ENCODE assay signal across 18 mouse cellular contexts in the genomic region with DNA sequence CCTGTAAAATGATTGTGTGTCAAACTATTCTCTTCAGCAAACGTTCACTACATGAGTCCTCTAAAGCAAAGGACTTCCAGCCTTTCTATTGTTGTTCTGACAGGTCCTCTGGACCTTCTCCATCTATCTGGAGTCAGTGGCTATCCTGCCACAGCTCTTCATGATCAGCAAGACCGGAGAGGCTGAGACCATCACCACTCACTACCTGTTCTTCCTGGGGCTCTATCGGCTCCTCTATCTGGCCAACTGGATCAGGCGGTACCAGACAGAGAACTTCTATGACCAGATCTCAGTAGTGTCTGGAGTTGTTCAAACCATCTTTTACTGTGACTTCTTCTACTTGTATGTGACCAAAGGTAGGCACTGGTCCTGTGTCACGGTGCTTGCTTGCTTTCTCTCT. TPM values are rescaled to one million over a fixed set of nuclear protein-coding genes. Genes with fewer than 3 reads are reported as not detected.
A peak's percentile ranks its signal among the peaks of the same experiment; 100 is the strongest.
DNase-seq lines count a peak whose midpoint lies in the region; ATAC-seq and TF ChIP-seq lines count a peak whose summit lies in the region.
"Had no signal": no experiment of that assay in that cellular context is flagged by ENCODE, and none has a peak within 500 bp of the region (broad histone marks: within the 10 kb centered on the region; RNA-seq: fewer than 3 reads in every experiment).

No protein-coding gene starts in this region.

- H3K9ac ChIP-seq in intestine, embryonic 14.5 days (ENCODE audit: low read length) = no peak overlapping the region
- no peak overlapping the region for H3K9ac ChIP-seq in intestine, embryonic 15.5 days
- H3K9ac ChIP-seq: embryonic facial prominence, embryonic 13.5 days; heart, embryonic 15.5 days had no signal

- no peaks in the 10 kb centered on the region for H3K27me3 ChIP-seq in intestine, embryonic 14.5 days (replicated peaks; ENCODE audit: control insufficient read depth, insufficient read depth, low read length)
- no peaks in the 10 kb centered on the region for H3K27me3 ChIP-seq in intestine, embryonic 15.5 days (replicated peaks)
- H3K27me3 ChIP-seq: embryonic facial prominence, embryonic 13.5 days; heart, embryonic 15.5 days had no signal

- no peak overlapping the region for H3K4me3 ChIP-seq in gastrocnemius, adult 2 months
- H3K4me3 ChIP-seq in intestine, embryonic 14.5 days (ENCODE audit: low read depth, low read length) = no peak overlapping the region
- no peak overlapping the region for H3K4me3 ChIP-seq in intestine, embryonic 15.5 days (replicated peaks)
- H3K4me3 ChIP-seq: embryonic facial prominence, embryonic 13.5 days; heart, embryonic 15.5 days; hindbrain, embryonic 10.5 days had no signal

- intact Hi-C loops in gastrocnemius, adult 2 months (cut with DNase I) = no loop called here
- intact Hi-C loops in gastrocnemius, postnatal 36 days (cut with DNase I) = no loop called here

- TF ChIP-seq CTCF in gastrocnemius, adult 2 months (IDR thresholded peaks at IDR 0.05) = no peak

- H3K36me3 ChIP-seq in intestine, embryonic 14.5 days (ENCODE audit: control insufficient read depth, insufficient read depth, low read length) = peaks cover 62% of the 10 kb centered on the region
- peaks cover 45% of the 10 kb centered on the region for H3K36me3 ChIP-seq in intestine, embryonic 15.5 days

- H3K4me2 ChIP-seq in intestine, embryonic 14.5 days (ENCODE audit: low read length) = no peak overlapping the region
- H3K4me2 ChIP-seq in intestine, embryonic 15.5 days (replicated peaks) = no peak overlapping the region
- H3K4me2 ChIP-seq: embryonic facial prominence, embryonic 13.5 days; heart, embryonic 11.5 days; heart, embryonic 15.5 days had no signal

- peak overlapping the region; percentile 64; the same call in 1 of the 2 replicates for H3K27ac ChIP-seq in gastrocnemius, adult 2 months
- no peak overlapping the region for H3K27ac ChIP-seq in intestine, embryonic 14.5 days (ENCODE audit: low read depth)
- no peak overlapping the region for H3K27ac ChIP-seq in intestine, embryonic 15.5 days
- H3K27ac ChIP-seq: heart, embryonic 15.5 days; hindbrain, embryonic 10.5 days had no signal

- 86% methylated on average over 5 of the region's 5 CpGs for WGBS in intestine, embryonic 14.5 days
- WGBS in intestine, embryonic 15.5 days = 89% methylated on average over 5 of the region's 5 CpGs

- no peak for DNase-seq in gastrocnemius, adult 2 months
- DNase-seq in gastrocnemius, postnatal 36 days = no peak
- no peak for DNase-seq in intestine, embryonic 14.5 days (ENCODE audit: low spot score)
- DNase-seq in urinary bladder, adult 2 months (ENCODE audit: low spot score) = peak; percentile 12
- DNase-seq in urinary bladder, postnatal 4 days (ENCODE audit: low spot score in 2 of 2) = no peak
- DNase-seq: adrenal gland, adult 8-10 months; adrenal gland, postnatal 36 days; cerebellum, adult 8-10 months; cerebellum, postnatal 25 days had no signal

- ATAC-seq in intestine, embryonic 14.5 days (replicated peaks; ENCODE audit: low FRiP score, low TSS enrichment, low read depth) = 0 out of 2 replicates have a peak, but pooled peaks have one; percentile 7
- ATAC-seq in intestine, embryonic 15.5 days = no peak
- ATAC-seq in CD4-positive, CD25-positive, alpha-beta regulatory T cell, adult 4 months = no peak
- ATAC-seq: forebrain, embryonic 14.5 days; intestine, postnatal 0 days had no signal

- H3K9me3 ChIP-seq in intestine, embryonic 14.5 days (ENCODE audit: control insufficient read depth, low read length) = no peaks in the 10 kb centered on the region
- H3K9me3 ChIP-seq in intestine, embryonic 15.5 days = no peaks in the 10 kb centered on the region
- H3K9me3 ChIP-seq: embryonic facial prominence, embryonic 13.5 days; heart, embryonic 15.5 days; hindbrain, embryonic 10.5 days had no signal

- H3K4me1 ChIP-seq in intestine, embryonic 14.5 days (replicated peaks; ENCODE audit: control insufficient read depth, insufficient read depth, low read length) = no peaks in the 10 kb centered on the region
- 0 out of 2 replicates have a peak, but pooled peaks cover 3% of the 10 kb centered on the region for H3K4me1 ChIP-seq in intestine, embryonic 15.5 days (replicated peaks)
- H3K4me1 ChIP-seq: hindbrain, embryonic 10.5 days had no signal

RNA-seq across cellular contexts. Expression of a gene that starts 9.4 kb away (rescaled TPM):
- 1 to 10 TPM; 1.9 to 3.7 TPM for total RNA-seq in gastrocnemius, adult 2 months (2021)
- 1 to 10 TPM; 4.0 to 4.3 TPM for total RNA-seq in gastrocnemius, postnatal 36 days (2021)
- polyA plus RNA-seq in intestine, embryonic 14.5 days (2014; fragmentation: Nextera tagmentation; extraction: Ambion mirVana) = 46.9 and 55.0 TPM in 2 replicates
- 71.6 and 78.7 TPM in 2 replicates for polyA plus RNA-seq in intestine, embryonic 15.5 days (2015; fragmentation: Nextera tagmentation; extraction: Ambion mirVana)
- 48.5 and 54.9 TPM in 2 replicates for polyA plus RNA-seq in urinary bladder, adult 2 months (2012; rRNA removed)
- polyA plus RNA-seq in CD4-positive, CD25-positive, alpha-beta regulatory T cell, adult 4 months (2017; shearing (Covaris generic)) = not detected
- polyA plus RNA-seq: G1E had no signal

RNA-seq across cellular contexts. Expression of a gene that starts 20.5 kb away (rescaled TPM):
- under 1 TPM in 1 of 2 experiments, not detected in 1; 0.10 TPM for total RNA-seq in gastrocnemius, adult 2 months (2021)
- not detected for total RNA-seq in gastrocnemius, postnatal 36 days (2021)
- 0.08 TPM in 1 of 2 replicates, not detected in the other for polyA plus RNA-seq in intestine, embryonic 14.5 days (2014; fragmentation: Nextera tagmentation; extraction: Ambion mirVana)
- polyA plus RNA-seq in intestine, embryonic 15.5 days (2015; fragmentation: Nextera tagmentation; extraction: Ambion mirVana) = not detected in 2 replicates
- 0.04 and 0.07 TPM in 2 replicates for polyA plus RNA-seq in urinary bladder, adult 2 months (2012; rRNA removed)
- polyA plus RNA-seq in CD4-positive, CD25-positive, alpha-beta regulatory T cell, adult 4 months (2017; shearing (Covaris generic)) = not detected
- polyA plus RNA-seq: embryonic facial prominence, embryonic 13.5 days; G1E; heart, embryonic 11.5 days; hindbrain, embryonic 10.5 days; intestine, postnatal 0 days had no signal

RNA-seq across cellular contexts. Expression of a gene that starts 21.0 kb away (rescaled TPM):
- 10 to 100 TPM; 80.2 to 86.8 TPM for total RNA-seq in gastrocnemius, adult 2 months (2021)
- total RNA-seq in gastrocnemius, postnatal 36 days (2021) = 10 to 100 TPM; 54.3 to 67.2 TPM
- polyA plus RNA-seq in intestine, embryonic 14.5 days (2014; fragmentation: Nextera tagmentation; extraction: Ambion mirVana) = 77.6 and 78.6 TPM in 2 replicates
- 39.3 and 41.2 TPM in 2 replicates for polyA plus RNA-seq in intestine, embryonic 15.5 days (2015; fragmentation: Nextera tagmentation; extraction: Ambion mirVana)
- 363 and 536 TPM in 2 replicates for polyA plus RNA-seq in urinary bladder, adult 2 months (2012; rRNA removed)
- 10 to 100 TPM; 28.9 to 39.9 TPM for polyA plus RNA-seq in CD4-positive, CD25-positive, alpha-beta regulatory T cell, adult 4 months (2017; shearing (Covaris generic))

Comparison
In these comparisons a context has a peak if more than half of its experiments do, and no peak if none do; other contexts are left out.
1. RNA of a gene that starts 9.4 kb away (polyA plus RNA-seq): 71.6 to 78.7 TPM in intestine, embryonic 15.5 days, 46.9 to 55.0 TPM in intestine, embryonic 14.5 days and 48.5 to 54.9 TPM in urinary bladder, adult 2 months; not detected in CD4-positive, CD25-positive, alpha-beta regulatory T cell, adult 4 months; every median in the first group is over 10 times any median in the second.